Mouse (Mus musculus): ENCODE data around the gene Anapc2. TPM values are rescaled to one million over a fixed set of nuclear protein-coding genes. Genes with fewer than 3 reads are reported as not detected.

Gene Anapc2
- polyA plus RNA-seq, 1 experiment: 2.1 TPM

- peak overlapping the region; percentile 23 for H3K4me3 ChIP-seq (replicated peaks)
- H3K36me3 ChIP-seq (ENCODE audit: control insufficient read depth): no peaks in the 10 kb centered on the region
- TF ChIP-seq GATA1 (IDR thresholded peaks at IDR 0.05; ENCODE audit: low read length) (no peak), TAL1 (IDR thresholded peaks at IDR 0.05; ENCODE audit: low read length) (no peak)
- H3K27me3 ChIP-seq (ENCODE audit: control insufficient read depth): peaks cover 70% of the 10 kb centered on the region
- H3K9me3 ChIP-seq (ENCODE audit: control insufficient read depth, low read length): no peaks in the 10 kb centered on the region
- H3K4me1 ChIP-seq (ENCODE audit: control insufficient read depth): peaks cover 9% of the 10 kb centered on the region
These were observed 32.6 kb downstream of the Anapc2 start for GRCm38 (mm10) chr2:25304657-25305541.

- Histone ChIP-seq H3K9me3 (ENCODE audit: control insufficient read depth, low read length) (no peaks in the 10 kb centered on the region), H3K4me3 (replicated peaks) (no peak overlapping the region), H3K36me3 (ENCODE audit: control insufficient read depth) (no peaks in the 10 kb centered on the region), H3K27me3 (ENCODE audit: control insufficient read depth) (peaks cover 79% of the 10 kb centered on the region), H3K4me1 (ENCODE audit: control insufficient read depth) (peaks cover 9% of the 10 kb centered on the region)
- TF ChIP-seq TAL1 (IDR thresholded peaks at IDR 0.05; ENCODE audit: low read length) (no peak), GATA1 (IDR thresholded peaks at IDR 0.05; ENCODE audit: low read length) (no peak)
These were observed 33.5 kb downstream of the Anapc2 start for GRCm38 (mm10) chr2:25305587-25306359.

GRCm38 (mm10) chr2:25310180-25310579 is 37.9 kb downstream of the Anapc2 start:
- no peaks in the 10 kb centered on the region for H3K36me3 ChIP-seq (ENCODE audit: control insufficient read depth)
- peaks cover 2% of the 10 kb centered on the region for H3K4me1 ChIP-seq (ENCODE audit: control insufficient read depth)
- peaks cover 88% of the 10 kb centered on the region for H3K27me3 ChIP-seq (ENCODE audit: control insufficient read depth)
- no peaks in the 10 kb centered on the region for H3K9me3 ChIP-seq (ENCODE audit: control insufficient read depth, low read length)
- H3K4me3 ChIP-seq (replicated peaks): no peak overlapping the region
- no peak for TF ChIP-seq TAL1 (IDR thresholded peaks at IDR 0.05; ENCODE audit: low read length)
- no peak for TF ChIP-seq GATA1 (IDR thresholded peaks at IDR 0.05; ENCODE audit: low read length)

- Histone ChIP-seq H3K36me3 (ENCODE audit: control insufficient read depth) (no peaks in the 10 kb centered on the region), H3K4me3 (replicated peaks) (no peak overlapping the region), H3K4me1 (ENCODE audit: control insufficient read depth) (no peaks in the 10 kb centered on the region), H3K9me3 (ENCODE audit: control insufficient read depth, low read length) (no peaks in the 10 kb centered on the region), H3K27me3 (ENCODE audit: control insufficient read depth) (peaks cover 83% of the 10 kb centered on the region)
- TF ChIP-seq TAL1 (IDR thresholded peaks at IDR 0.05; ENCODE audit: low read length) (no peak), GATA1 (IDR thresholded peaks at IDR 0.05; ENCODE audit: low read length) (no peak)
These were observed 38.7 kb downstream of the Anapc2 start for GRCm38 (mm10) chr2:25310969-25311368.

GRCm38 (mm10) chr2:25311491-25311891 is 39.2 kb downstream of the Anapc2 start:
- H3K27me3 ChIP-seq (ENCODE audit: control insufficient read depth): peaks cover 83% of the 10 kb centered on the region

GRCm38 (mm10) chr2:25318119-25318966 is 46.1 kb downstream of the Anapc2 start:
- Histone ChIP-seq H3K36me3 (ENCODE audit: control insufficient read depth) (no peaks in the 10 kb centered on the region), H3K4me3 (replicated peaks) (no peak overlapping the region), H3K9me3 (ENCODE audit: control insufficient read depth, low read length) (no peaks in the 10 kb centered on the region; the same call in 1 of the 2 replicates), H3K4me1 (ENCODE audit: control insufficient read depth) (peaks cover 9% of the 10 kb centered on the region), H3K27me3 (ENCODE audit: control insufficient read depth) (peaks cover 77% of the 10 kb centered on the region)
- TF ChIP-seq TAL1 (IDR thresholded peaks at IDR 0.05; ENCODE audit: low read length) (no peak), GATA1 (IDR thresholded peaks at IDR 0.05; ENCODE audit: low read length) (no peak)

More at GRCm38 (mm10) chr2:25311491-25311891, 39.2 kb downstream of the Anapc2 start:
- Histone ChIP-seq H3K4me1 (ENCODE audit: control insufficient read depth) (no peaks in the 10 kb centered on the region), H3K36me3 (ENCODE audit: control insufficient read depth) (no peaks in the 10 kb centered on the region), H3K9me3 (ENCODE audit: control insufficient read depth, low read length) (no peaks in the 10 kb centered on the region), H3K4me3 (replicated peaks) (no peak overlapping the region)
- TF ChIP-seq TAL1 (IDR thresholded peaks at IDR 0.05; ENCODE audit: low read length): no peak
- TF ChIP-seq GATA1 (IDR thresholded peaks at IDR 0.05; ENCODE audit: low read length): no peak

- Histone ChIP-seq H3K27me3 (ENCODE audit: control insufficient read depth) (peaks cover 74% of the 10 kb centered on the region), H3K36me3 (ENCODE audit: control insufficient read depth) (no peaks in the 10 kb centered on the region), H3K4me1 (ENCODE audit: control insufficient read depth) (peaks cover 9% of the 10 kb centered on the region), H3K4me3 (replicated peaks) (no peak within 1 kb of the TSS), H3K9me3 (ENCODE audit: control insufficient read depth, low read length) (no peaks in the 10 kb centered on the region; the same call in 1 of the 2 replicates)
- TF ChIP-seq GATA1 (IDR thresholded peaks at IDR 0.05; ENCODE audit: low read length) (no peak), TAL1 (IDR thresholded peaks at IDR 0.05; ENCODE audit: low read length) (no peak)
These were observed 46.9 kb downstream of the Anapc2 start, which contains the start of gene Grin1 for GRCm38 (mm10) chr2:25318971-25319773. TSS of gene Grin1 (minus strand) at chr2:25319187.

GRCm38 (mm10) chr2:25320084-25320483 is 47.8 kb downstream of the Anapc2 start:
- no peaks in the 10 kb centered on the region for H3K36me3 ChIP-seq (ENCODE audit: control insufficient read depth)
- no peak overlapping the region for H3K4me3 ChIP-seq (replicated peaks)
- no peaks in the 10 kb centered on the region; the same call in 1 of the 2 replicates for H3K9me3 ChIP-seq (ENCODE audit: control insufficient read depth, low read length)
- peaks cover 75% of the 10 kb centered on the region for H3K27me3 ChIP-seq (ENCODE audit: control insufficient read depth)
- peaks cover 9% of the 10 kb centered on the region for H3K4me1 ChIP-seq (ENCODE audit: control insufficient read depth)
- TF ChIP-seq GATA1 (IDR thresholded peaks at IDR 0.05; ENCODE audit: low read length) (no peak), TAL1 (IDR thresholded peaks at IDR 0.05; ENCODE audit: low read length) (no peak)

Data from erythroblast, embryonic 14.5 days (primary cell).